Mouse (Mus musculus) cerebellum, adult 2 months (tissue): Measurements from ENCODE around the gene Ptpn18. TPM values are rescaled to one million over a fixed set of nuclear protein-coding genes. Genes with fewer than 3 reads are reported as not detected.
"Not testable (repeated sequence)": the region's sequence is repeated elsewhere in the genome, so short reads cannot be mapped to it uniquely, and the experiment has no call there.

ENCODE experiments used
- DNase-seq, 2 experiments: peaks; one replicate each; pipeline ENCODE4 v3.0.0; 2021
- H3K27ac ChIP-seq: fragments of 200-500 bp; 2 replicates; pipeline ENCODE4 v1.5.1; 2012; ENCODE audit warnings: low read length, control low read depth, inconsistent platforms; ENCODE audit not compliant: insufficient read depth
- H3K27me3 ChIP-seq: fragments of 200-500 bp; 2 replicates; pipeline ENCODE4 v1.6.1; 2012; ENCODE audit warnings: inconsistent platforms, mild to moderate bottlenecking, low read length, moderate library complexity; ENCODE audit not compliant: control insufficient read depth, insufficient read depth
- H3K4me1 ChIP-seq: fragments of 200-500 bp; 2 replicates; pipeline ENCODE4 v1.6.1; 2011; ENCODE audit warnings: low read length; ENCODE audit not compliant: control insufficient read depth, insufficient read depth
- H3K4me3 ChIP-seq: fragments of 200-500 bp; replicated peaks from 2 replicates; pipeline ENCODE3; 2011; ENCODE audit warnings: mild to moderate bottlenecking, low read depth, low read length, control low read depth; ENCODE audit not compliant: insufficient read depth
- CTCF ChIP-seq: fragments of 200-500 bp; IDR thresholded peaks from 2 replicates; pipeline ENCODE4 v1.5.1; 2011; ENCODE audit warnings: low read depth, mild to moderate bottlenecking, control low read depth, low read length, moderate library complexity, borderline replicate concordance; ENCODE audit not compliant: insufficient read depth
- POLR2A ChIP-seq: fragments of 200-500 bp; IDR thresholded peaks from 2 replicates; pipeline ENCODE4 v1.6.1; 2011; ENCODE audit warnings: low read length, control low read depth, borderline replicate concordance; ENCODE audit not compliant: insufficient read depth
- WGBS: fragments of 180-500 bp; shearing (Covaris S2); methylation state at CpG from one replicate; pipeline ENCODE4 v1.1.7; 2018; 5-methylcytosine and 5-hydroxymethylcytosine counted together
- polyA plus RNA-seq: library from polyadenylated mRNA; depleted of rRNA; stranded (reverse); fragments of >200 nt; gene quantifications from 2 replicates; pipeline ENCODE4 v1.2.3, GENCODE M21; 2012

Ptpn18 gene
- polyA plus RNA-seq, 1 experiment: 4.7 TPM

GRCm38 (mm10) chr1:34433891-34434521 lies 25.6 kb upstream of the Ptpn18 start:
- Histone ChIP-seq H3K27me3 (no peaks in the 10 kb centered on the region), H3K4me3 (peak overlapping the region; percentile 95), H3K27ac (no peak overlapping the region), H3K4me1 (peaks cover 2% of the 10 kb centered on the region; the same call in 1 of the 2 replicates)
- TF ChIP-seq POLR2A (no peak), CTCF (no peak)
- WGBS: 13% methylated on average over 19 of the region's 19 CpGs
- peak; percentile 40 to 53 for DNase-seq

GRCm38 (mm10) chr1:34434660-34435160 lies 24.9 kb upstream of the Ptpn18 start:
- peak; percentile 15; the same call in 1 of the 2 replicates for TF ChIP-seq POLR2A
- no peak for TF ChIP-seq CTCF
- peak; percentile 93 to 99 for DNase-seq
- Histone ChIP-seq H3K4me3 (peak overlapping the region; percentile 95), H3K4me1 (peaks cover 2% of the 10 kb centered on the region; the same call in 1 of the 2 replicates), H3K27ac (peak overlapping the region; percentile 69), H3K27me3 (no peaks in the 10 kb centered on the region)
- under 1% methylated on average over 30 of the region's 30 CpGs for WGBS

GRCm38 (mm10) chr1:34435371-34436120 lies 24.0 kb upstream of the Ptpn18 start:
- Histone ChIP-seq H3K27me3 (no peaks in the 10 kb centered on the region), H3K4me1 (peaks cover 2% of the 10 kb centered on the region; the same call in 1 of the 2 replicates), H3K4me3 (peak overlapping the region; percentile 95), H3K27ac (peak overlapping the region; percentile 69; the same call in 1 of the 2 replicates)
- TF ChIP-seq POLR2A (no peak), CTCF (no peak)
- DNase-seq: no peak
- 22% methylated on average over 8 of the region's 8 CpGs for WGBS

- Histone ChIP-seq H3K27me3 (no peaks in the 10 kb centered on the region), H3K4me3 (no peak overlapping the region), H3K27ac (no peak overlapping the region), H3K4me1 (peaks cover 2% of the 10 kb centered on the region; the same call in 1 of the 2 replicates)
- WGBS: 83% methylated on average over 3 of the region's 3 CpGs
- no peak for TF ChIP-seq POLR2A
- TF ChIP-seq CTCF: no peak
- DNase-seq: no peak
These were observed 23.2 kb upstream of the Ptpn18 start for GRCm38 (mm10) chr1:34436374-34436773.

GRCm38 (mm10) chr1:34437366-34437765 lies 22.2 kb upstream of the Ptpn18 start:
- not testable (repeated sequence) for H3K27ac ChIP-seq, H3K27me3 ChIP-seq, H3K4me3 ChIP-seq, H3K4me1 ChIP-seq, DNase-seq
- WGBS: 98% methylated on average over 8 of the region's 8 CpGs

- TF ChIP-seq POLR2A (no peak), CTCF (no peak)
- H3K4me3 ChIP-seq: peak overlapping the region; percentile 95
- H3K27me3 ChIP-seq: no peaks in the 10 kb centered on the region
- WGBS: 44% methylated on average over 15 of the region's 20 CpGs
- DNase-seq: no peak
- peaks cover 2% of the 10 kb centered on the region; the same call in 1 of the 2 replicates for H3K4me1 ChIP-seq
- no peak overlapping the region for H3K27ac ChIP-seq
These were observed 21.0 kb upstream of the Ptpn18 start for GRCm38 (mm10) chr1:34438381-34439051.

GRCm38 (mm10) chr1:34439215-34439960 lies 20.2 kb upstream of the Ptpn18 start, which contains the start of the genes Ccdc115 and Imp4:
TSS of gene Ccdc115 (minus strand) at chr1:34439672.
TSS of gene Imp4 (plus strand) at chr1:34439851.
- under 1% methylated on average over 48 of the region's 48 CpGs for WGBS
- peak within 1 kb of the TSS; percentile 86 for H3K27ac ChIP-seq
- H3K27me3 ChIP-seq: no peaks in the 10 kb centered on the region
- peak; percentile 95 to 97 for DNase-seq
- no peak for TF ChIP-seq CTCF
- TF ChIP-seq POLR2A: peak; percentile 81
- peaks cover 2% of the 10 kb centered on the region; the same call in 1 of the 2 replicates for H3K4me1 ChIP-seq
- H3K4me3 ChIP-seq: peak within 1 kb of the TSS; percentile 95
